Mouse (Mus musculus): ENCODE measurements at regions not wholly inside any gene's neighbourhood (a gene's known extent, or its start where the extent isn't known, plus 50 kb on each side); places are given as distances from the start of the nearest gene placed in this dataset.

GRCm38 (mm10) chr4:33812338-33812737, 112.1 kb upstream of the Cnr1 start:
- H3K27me3 ChIP-seq (ENCODE audit: control insufficient read depth in 1 of 2, insufficient read depth in 2 of 2, low read length in 2 of 2) = no peaks in the 10 kb centered on the region
- TF ChIP-seq TBP (IDR thresholded peaks at IDR 0.05; ENCODE audit: low read depth, low read length) = 0 out of 2 replicates have a peak, but pooled peaks have one; percentile 30
- no peak for TF ChIP-seq ZNF384 (IDR thresholded peaks at IDR 0.05; ENCODE audit: low read depth, low read length)
- TF ChIP-seq EP300 (IDR thresholded peaks at IDR 0.05; ENCODE audit: low read depth in 1 of 2, low read length in 2 of 2) = peak; percentile 89 to 93
- peak; percentile 89 for TF ChIP-seq TCF12 (IDR thresholded peaks at IDR 0.05; ENCODE audit: low read depth, low read length)
- no peak for TF ChIP-seq CHD1 (IDR thresholded peaks at IDR 0.05; ENCODE audit: low read depth, low read length)
- TF ChIP-seq SIN3A (IDR thresholded peaks at IDR 0.05; ENCODE audit: low read length) = peak; percentile 38; the same call in 1 of the 2 replicates
- peak; percentile 52; the same call in 1 of the 2 replicates for TF ChIP-seq MAFK (IDR thresholded peaks at IDR 0.05; ENCODE audit: borderline replicate concordance, low read depth, low read length)
- no peak for TF ChIP-seq RAD21 (IDR thresholded peaks at IDR 0.05; ENCODE audit: low read depth, low read length)
- peak; percentile 43; the same call in 1 of the 2 replicates for TF ChIP-seq MXI1 (IDR thresholded peaks at IDR 0.05; ENCODE audit: low read depth, low read length)
- peak; percentile 78 for TF ChIP-seq TAL1 (IDR thresholded peaks at IDR 0.05; ENCODE audit: low read length)
- 0 out of 2 replicates have a peak, but pooled peaks have one; percentile 36 for TF ChIP-seq MYC (IDR thresholded peaks at IDR 0.05; ENCODE audit: low read depth, low read length)
- TF ChIP-seq CHD2 (IDR thresholded peaks at IDR 0.05; ENCODE audit: low read length) = no peak
- peak; percentile 95 for TF ChIP-seq ETS1 (IDR thresholded peaks at IDR 0.05; ENCODE audit: low read depth, low read length)
- peak; percentile 71; the same call in 1 of the 2 replicates for TF ChIP-seq MEF2A (IDR thresholded peaks at IDR 0.05; ENCODE audit: extremely low read depth, insufficient replicate concordance, low read depth, low read length, poor library complexity, severe bottlenecking)
- peak; percentile 87 for TF ChIP-seq JUND (IDR thresholded peaks at IDR 0.05; ENCODE audit: low read depth, low read length)
- TF ChIP-seq GATA1 (IDR thresholded peaks at IDR 0.05; ENCODE audit: low read depth, low read length) = peak; percentile 89
- TF ChIP-seq USF2 (IDR thresholded peaks at IDR 0.05; ENCODE audit: borderline replicate concordance in 1 of 2, insufficient read depth in 1 of 2, low read depth in 1 of 2, low read length in 2 of 2) = no peak
- peak overlapping the region; percentile 81 for H3K27ac ChIP-seq (ENCODE audit: control insufficient read depth, low read depth, low read length)
- no peak overlapping the region for H3K9ac ChIP-seq (ENCODE audit: control insufficient read depth, low read depth, low read length, poor library complexity, severe bottlenecking)
- no peaks in the 10 kb centered on the region for H3K79me2 ChIP-seq (ENCODE audit: control insufficient read depth, insufficient read depth, low read length, poor library complexity)
- H3K4me3 ChIP-seq (ENCODE audit: control insufficient read depth in 1 of 2, insufficient read depth in 1 of 2, low read depth in 2 of 2, low read length in 2 of 2) = no peak overlapping the region
- H3K9me3 ChIP-seq (replicated peaks; ENCODE audit: insufficient read depth, low read length) = no peaks in the 10 kb centered on the region
- H3K36me3 ChIP-seq (ENCODE audit: control insufficient read depth in 1 of 2, insufficient read depth in 2 of 2, low read length in 2 of 2) = peaks cover 0 to 15% of the 10 kb centered on the region in 2 experiments; a peak in 2 of 4 replicates
- H3K4me1 ChIP-seq (ENCODE audit: control insufficient read depth in 1 of 2, insufficient read depth in 2 of 2, low read length in 2 of 2) = peaks cover 0 to 14% of the 10 kb centered on the region in 2 experiments; a peak in 3 of 4 replicates
- peak; percentile 88 for DNase-seq (ENCODE audit: low read depth, low spot score)

DNA sequence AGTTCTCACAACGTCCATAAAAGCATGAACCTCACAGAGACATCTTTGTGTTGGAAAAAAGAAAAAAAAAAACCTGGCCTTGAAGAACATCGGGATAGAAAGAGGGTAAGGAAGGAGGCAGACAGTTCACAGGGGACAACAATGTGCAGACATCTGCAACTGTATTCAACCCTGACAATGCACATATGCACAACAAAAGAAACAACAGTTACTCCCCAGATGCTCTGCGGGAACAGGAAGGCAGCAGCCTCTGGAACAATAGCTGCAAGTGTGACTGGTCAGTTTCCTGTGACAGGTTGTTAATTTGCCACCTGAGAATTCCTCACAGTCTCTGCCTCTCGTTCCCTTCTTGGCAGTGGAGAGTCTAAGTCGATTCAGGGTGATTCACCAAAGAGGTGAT, 100.5 kb upstream of the Cnr1 start:
- Histone ChIP-seq H3K36me3 (ENCODE audit: control insufficient read depth in 1 of 2, insufficient read depth in 2 of 2, low read length in 2 of 2) (no peaks in the 10 kb centered on the region; a peak in 1 of 4 replicates), H3K9ac (ENCODE audit: control insufficient read depth, low read depth, low read length, poor library complexity, severe bottlenecking) (no peak overlapping the region), H3K27ac (ENCODE audit: control insufficient read depth, low read depth, low read length) (no peak overlapping the region), H3K4me1 (ENCODE audit: control insufficient read depth in 1 of 2, insufficient read depth in 2 of 2, low read length in 2 of 2) (no peaks in the 10 kb centered on the region), H3K9me3 (replicated peaks; ENCODE audit: insufficient read depth, low read length) (no peaks in the 10 kb centered on the region), H3K79me2 (ENCODE audit: control insufficient read depth, insufficient read depth, low read length, poor library complexity) (no peaks in the 10 kb centered on the region), H3K4me3 (ENCODE audit: control insufficient read depth in 1 of 2, insufficient read depth in 1 of 2, low read depth in 2 of 2, low read length in 2 of 2) (no peak overlapping the region), H3K27me3 (ENCODE audit: control insufficient read depth in 1 of 2, insufficient read depth in 2 of 2, low read length in 2 of 2) (no peaks in the 10 kb centered on the region; a peak in 2 of 4 replicates)
- no peak for DNase-seq (ENCODE audit: low read depth, low spot score)
- TF ChIP-seq USF1 (IDR thresholded peaks at IDR 0.05; ENCODE audit: low read depth, low read length) (no peak), CHD2 (IDR thresholded peaks at IDR 0.05; ENCODE audit: low read length) (no peak), POLR2A (IDR thresholded peaks at IDR 0.05; ENCODE audit: control insufficient read depth in 1 of 2, insufficient read depth in 1 of 2, low read depth in 1 of 2, low read length in 2 of 2, poor library complexity in 1 of 2) (no peak), KAT2A (conservative IDR thresholded peaks at IDR 0.05; ENCODE audit: low read depth, low read length) (no peak), MYC (IDR thresholded peaks at IDR 0.05; ENCODE audit: low read depth, low read length) (no peak), USF2 (IDR thresholded peaks at IDR 0.05; ENCODE audit: borderline replicate concordance in 1 of 2, insufficient read depth in 1 of 2, low read depth in 1 of 2, low read length in 2 of 2) (no peak), TAL1 (IDR thresholded peaks at IDR 0.05; ENCODE audit: low read length) (no peak), CHD1 (IDR thresholded peaks at IDR 0.05; ENCODE audit: low read depth, low read length) (no peak), ELF1 (IDR thresholded peaks at IDR 0.05; ENCODE audit: low read depth, low read length) (no peak), POLR2AphosphoS5 (IDR thresholded peaks at IDR 0.05; ENCODE audit: borderline replicate concordance, low read depth, low read length) (no peak), HCFC1 (IDR thresholded peaks at IDR 0.05; ENCODE audit: low read depth, low read length) (no peak), GATA1 (IDR thresholded peaks at IDR 0.05; ENCODE audit: low read depth, low read length) (no peak), ETS1 (IDR thresholded peaks at IDR 0.05; ENCODE audit: low read depth, low read length) (no peak), UBTF (IDR thresholded peaks at IDR 0.05; ENCODE audit: borderline replicate concordance, insufficient read depth, low read depth, low read length) (no peak)
